Mouse (Mus musculus) inflammation-experienced regulatory T-cells, adult 6 months (primary cell): ENCODE measurements around the gene C87436. TPM values are rescaled to one million over a fixed set of nuclear protein-coding genes. Genes with fewer than 3 reads are reported as not detected.

Experiments
- ATAC-seq: one replicate; pipeline ENCODE4 v1.8.0; 2017
- polyA plus RNA-seq, 3 experiments: library from polyadenylated mRNA; unstranded; fragments of 100-300 nt; shearing (Covaris generic); gene quantifications; one replicate each; pipeline ENCODE4 v1.2.1; 2017

Gene C87436
- polyA plus RNA-seq, 3 experiments from 2014 or later: 20.2 to 39.5 (median 34.5) TPM

DNA sequence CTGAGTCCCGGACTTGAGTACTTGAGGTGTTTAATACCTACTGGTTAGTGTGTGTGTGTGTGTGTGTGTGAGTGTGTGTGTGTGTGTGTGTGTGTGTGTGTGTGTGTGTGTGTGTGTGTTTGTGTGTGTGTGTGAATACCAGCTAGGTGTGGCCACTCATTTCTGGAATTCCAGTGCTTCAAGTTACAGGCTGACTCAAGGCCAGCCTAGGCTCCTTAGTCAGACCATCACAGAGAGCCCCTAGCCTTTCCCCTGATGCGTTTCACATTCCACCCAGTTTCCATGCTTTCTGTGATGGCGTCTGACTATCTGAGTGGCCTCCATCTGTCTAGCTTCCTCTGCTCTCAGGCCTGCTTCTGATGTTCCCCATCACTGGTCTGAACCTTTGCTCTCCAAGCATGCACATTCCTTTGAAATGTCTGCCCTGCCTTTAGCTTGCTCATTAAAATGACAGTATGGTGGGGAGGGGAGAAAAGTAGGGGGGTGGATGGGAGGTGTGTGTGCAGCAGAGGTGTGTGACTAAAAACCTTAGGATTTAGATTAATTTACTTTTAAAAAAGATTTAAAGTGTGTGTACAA is 81.7 kb downstream of the C87436 start:
- ATAC-seq: no peak

DNA sequence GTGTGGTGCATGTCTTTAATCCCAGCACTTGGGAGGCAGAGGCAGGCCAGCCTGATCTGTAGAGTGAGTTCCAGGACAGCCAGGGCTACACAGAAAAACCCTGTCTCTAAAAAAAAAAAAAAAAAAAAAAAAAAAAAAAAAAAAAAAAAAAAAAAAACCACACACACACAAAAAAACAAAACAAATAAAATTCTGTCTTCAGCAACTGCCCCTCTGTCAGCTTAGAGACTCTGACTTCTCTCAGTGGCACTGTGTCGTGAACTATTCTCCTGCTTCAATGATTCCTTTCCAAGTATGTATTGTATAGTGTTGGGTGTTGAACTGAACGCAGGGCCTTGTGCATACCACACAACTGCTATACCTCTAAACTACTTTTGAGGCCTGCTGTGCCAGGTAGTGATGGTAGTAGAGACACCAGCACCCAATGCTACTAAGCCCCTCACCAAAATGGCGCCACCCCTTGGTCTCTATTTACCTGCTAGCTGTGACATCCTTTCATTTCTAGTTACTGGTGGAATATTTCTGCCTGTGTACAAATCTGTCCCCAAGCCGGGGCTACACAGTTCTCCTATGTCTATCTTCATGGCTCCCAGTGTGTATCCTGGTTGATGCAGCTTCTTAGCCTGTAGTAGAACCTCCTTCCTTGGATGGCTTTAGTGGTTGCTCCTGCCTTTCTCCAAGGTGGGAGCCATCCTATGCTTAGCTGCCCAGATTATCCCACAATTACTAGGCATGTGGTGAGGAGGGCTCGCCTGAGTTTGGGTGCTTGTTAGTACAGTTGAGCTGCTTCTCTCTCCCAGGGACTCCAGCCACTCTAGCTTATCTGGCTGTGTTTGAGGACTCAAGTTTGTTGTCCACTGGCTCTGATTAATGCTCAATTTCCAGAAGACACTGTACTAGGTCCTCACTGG is 84.1 kb downstream of the C87436 start:
- ATAC-seq: no peak

Other genes starting within 250 kb of the C87436 start
- under 1 TPM in 1 of 3 experiments, not detected in 2; 0.28 TPM for gene Tgfa, start 243.2 kb upstream of the C87436 start, polyA plus RNA-seq
- 10 to 100 TPM; 52.7 to 54.8 (median 53.5) TPM for gene Fam136a, start 72.7 kb upstream of the C87436 start, polyA plus RNA-seq
- 100 to 1,000 TPM; 402 to 450 (median 421) TPM for gene Snrpg, start 67.1 kb upstream of the C87436 start, polyA plus RNA-seq
- 10 to 100 TPM in 1 of 3 experiments, 1 to 10 TPM in 2; 6.1 to 11.8 (median 6.8) TPM for gene Pcyox1, start 41.2 kb upstream of the C87436 start, polyA plus RNA-seq
- 100 to 1,000 TPM in 2 of 3 experiments, 10 to 100 TPM in 1; 85.7 to 110 (median 100) TPM for gene Tia1, start 34.2 kb upstream of the C87436 start, polyA plus RNA-seq
- gene Gm44790, start 11.7 kb upstream of the C87436 start, polyA plus RNA-seq: not detected
- 10 to 100 TPM; 26.3 to 32.5 (median 29.3) TPM for gene Pcbp1, start 87.9 kb downstream of the C87436 start, polyA plus RNA-seq
- under 1 TPM; 0.21 to 0.39 (median 0.38) TPM for gene Asprv1, start 189.8 kb downstream of the C87436 start, polyA plus RNA-seq
- 10 to 100 TPM; 13.1 to 22.6 (median 13.8) TPM for gene Mxd1, start 230.8 kb downstream of the C87436 start, polyA plus RNA-seq
- 100 to 1,000 TPM; 110 to 152 (median 125) TPM for gene Snrnp27, start 246.1 kb downstream of the C87436 start, polyA plus RNA-seq